Mouse (Mus musculus): Measurements from ENCODE around the gene C9orf72. TPM values are rescaled to one million over a fixed set of nuclear protein-coding genes. Genes with fewer than 3 reads are reported as not detected.
"Not testable (repeated sequence)": the region's sequence is repeated elsewhere in the genome, so short reads cannot be mapped to it uniquely, and the experiment has no call there.

C9orf72 gene
- 34.7 and 35.8 TPM in 2 replicates for polyA plus RNA-seq (2012; rRNA removed)

GRCm38 (mm10) chr4:35225734-35226495 is at the start of gene C9orf72:
C9orf72 (minus strand) TSS chr4:35226175.
- DNase-seq: peak; percentile 97 to 98
- Histone ChIP-seq H3K4me1 (ENCODE audit: control insufficient read depth, insufficient read depth, low read length) (peaks cover 4% of the 10 kb centered on the region; the same call in 1 of the 2 replicates), H3K27me3 (ENCODE audit: control insufficient read depth, insufficient read depth, low read length) (no peaks in the 10 kb centered on the region), H3K4me3 (replicated peaks; ENCODE audit: insufficient read depth, low read depth, low read length) (peak within 1 kb of the TSS; percentile 97), H3K27ac (ENCODE audit: insufficient read depth, low read length) (peak within 1 kb of the TSS; percentile 58; the same call in 1 of the 2 replicates)
- under 1% methylated on average over 51 of the region's 51 CpGs for WGBS
- TF ChIP-seq POLR2A (IDR thresholded peaks at IDR 0.05; ENCODE audit: borderline replicate concordance, insufficient read depth, low read length) (peak; percentile 92; the same call in 1 of the 2 replicates), CTCF (IDR thresholded peaks at IDR 0.05; ENCODE audit: borderline replicate concordance, insufficient read depth, low read depth, low read length) (no peak)

GRCm38 (mm10) chr4:35259006-35259405 is 33.0 kb upstream of the C9orf72 start:
- no peak for DNase-seq
- Histone ChIP-seq H3K4me1 (ENCODE audit: control insufficient read depth, insufficient read depth, low read length) (no peaks in the 10 kb centered on the region), H3K27ac (ENCODE audit: insufficient read depth, low read length) (no peak overlapping the region), H3K27me3 (ENCODE audit: control insufficient read depth, insufficient read depth, low read length) (no peaks in the 10 kb centered on the region), H3K4me3 (replicated peaks; ENCODE audit: insufficient read depth, low read depth, low read length) (no peak overlapping the region)
- WGBS: 78% methylated on average over 9 of the region's 9 CpGs
- TF ChIP-seq CTCF (IDR thresholded peaks at IDR 0.05; ENCODE audit: borderline replicate concordance, insufficient read depth, low read depth, low read length) (no peak), POLR2A (IDR thresholded peaks at IDR 0.05; ENCODE audit: borderline replicate concordance, insufficient read depth, low read length) (no peak)

DNA sequence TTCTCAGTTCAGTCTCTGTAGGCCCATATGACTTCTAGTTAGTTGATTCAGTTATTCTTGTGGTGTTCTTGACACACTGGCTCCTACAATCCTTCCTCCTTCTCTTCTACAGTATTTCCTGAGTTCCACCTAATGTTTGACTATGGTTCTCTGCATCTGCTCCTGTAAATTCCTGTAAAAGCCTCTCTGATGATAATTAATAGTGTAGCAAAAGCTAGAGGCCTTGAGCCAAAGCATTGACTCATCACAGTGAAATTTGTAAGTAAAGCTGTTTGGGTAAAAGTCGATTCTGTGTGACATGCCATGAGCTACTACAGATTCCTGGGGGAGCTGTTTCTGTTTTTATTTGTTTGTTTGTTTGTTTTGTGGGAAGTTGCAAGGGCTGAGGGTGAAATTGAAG is 18.0 kb upstream of the C9orf72 start:
- WGBS: 75% methylated on average over 1 of the region's 1 CpGs
- no peaks in the 10 kb centered on the region for H3K4me1 ChIP-seq (ENCODE audit: control insufficient read depth, insufficient read depth, low read length)
- no peak overlapping the region for H3K27ac ChIP-seq (ENCODE audit: insufficient read depth, low read length)
- H3K4me3 ChIP-seq (replicated peaks; ENCODE audit: insufficient read depth, low read depth, low read length): no peak overlapping the region
- H3K27me3 ChIP-seq (ENCODE audit: control insufficient read depth, insufficient read depth, low read length): no peaks in the 10 kb centered on the region
- TF ChIP-seq POLR2A (IDR thresholded peaks at IDR 0.05; ENCODE audit: borderline replicate concordance, insufficient read depth, low read length) (no peak), CTCF (IDR thresholded peaks at IDR 0.05; ENCODE audit: borderline replicate concordance, insufficient read depth, low read depth, low read length) (no peak)
- no peak for DNase-seq

GRCm38 (mm10) chr4:35241735-35242134 is 15.8 kb upstream of the C9orf72 start:
- TF ChIP-seq CTCF (IDR thresholded peaks at IDR 0.05; ENCODE audit: borderline replicate concordance, insufficient read depth, low read depth, low read length): no peak
- TF ChIP-seq POLR2A (IDR thresholded peaks at IDR 0.05; ENCODE audit: borderline replicate concordance, insufficient read depth, low read length): no peak
- DNase-seq: no peak
- WGBS: 75% methylated on average over 2 of the region's 2 CpGs
- no peaks in the 10 kb centered on the region for H3K27me3 ChIP-seq (ENCODE audit: control insufficient read depth, insufficient read depth, low read length)
- no peak overlapping the region for H3K27ac ChIP-seq (ENCODE audit: insufficient read depth, low read length)
- H3K4me1 ChIP-seq (ENCODE audit: control insufficient read depth, insufficient read depth, low read length): no peaks in the 10 kb centered on the region
- H3K4me3 ChIP-seq (replicated peaks; ENCODE audit: insufficient read depth, low read depth, low read length): no peak overlapping the region

GRCm38 (mm10) chr4:35238696-35239095 is 12.7 kb upstream of the C9orf72 start:
- 77% methylated on average over 4 of the region's 4 CpGs for WGBS
- DNase-seq: no peak
- H3K4me1 ChIP-seq (ENCODE audit: control insufficient read depth, insufficient read depth, low read length): no peaks in the 10 kb centered on the region
- H3K4me3 ChIP-seq (replicated peaks; ENCODE audit: insufficient read depth, low read depth, low read length): no peak overlapping the region
- H3K27me3 ChIP-seq (ENCODE audit: control insufficient read depth, insufficient read depth, low read length): no peaks in the 10 kb centered on the region
- TF ChIP-seq POLR2A (IDR thresholded peaks at IDR 0.05; ENCODE audit: borderline replicate concordance, insufficient read depth, low read length): no peak
- TF ChIP-seq CTCF (IDR thresholded peaks at IDR 0.05; ENCODE audit: borderline replicate concordance, insufficient read depth, low read depth, low read length): no peak
- H3K27ac ChIP-seq (ENCODE audit: insufficient read depth, low read length): no peak overlapping the region

DNA sequence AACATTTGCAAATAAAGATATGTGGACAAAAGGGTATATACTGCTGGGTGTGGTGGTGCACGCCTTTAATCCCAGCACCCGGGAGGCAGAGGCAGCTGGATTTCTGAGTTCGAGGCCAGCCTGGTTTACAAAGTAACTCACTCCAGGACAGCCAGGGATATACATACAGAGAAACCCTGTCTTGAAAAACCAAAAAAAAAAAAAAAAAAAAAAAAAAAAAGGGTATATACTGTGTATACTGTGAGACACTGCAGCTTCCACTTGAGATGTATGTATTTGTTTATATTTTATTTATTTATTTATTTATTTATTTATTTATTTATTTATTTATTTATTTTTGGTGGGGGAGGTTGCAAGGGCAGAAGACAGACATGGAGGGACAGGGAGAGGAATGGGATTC is 12.3 kb upstream of the C9orf72 start:
- H3K27ac ChIP-seq (ENCODE audit: insufficient read depth, low read length); DNase-seq; H3K27me3 ChIP-seq (ENCODE audit: control insufficient read depth, insufficient read depth, low read length); H3K4me1 ChIP-seq (ENCODE audit: control insufficient read depth, insufficient read depth, low read length); H3K4me3 ChIP-seq (replicated peaks; ENCODE audit: insufficient read depth, low read depth, low read length): not testable (repeated sequence)
- WGBS: 83% methylated on average over 3 of the region's 3 CpGs

DNA sequence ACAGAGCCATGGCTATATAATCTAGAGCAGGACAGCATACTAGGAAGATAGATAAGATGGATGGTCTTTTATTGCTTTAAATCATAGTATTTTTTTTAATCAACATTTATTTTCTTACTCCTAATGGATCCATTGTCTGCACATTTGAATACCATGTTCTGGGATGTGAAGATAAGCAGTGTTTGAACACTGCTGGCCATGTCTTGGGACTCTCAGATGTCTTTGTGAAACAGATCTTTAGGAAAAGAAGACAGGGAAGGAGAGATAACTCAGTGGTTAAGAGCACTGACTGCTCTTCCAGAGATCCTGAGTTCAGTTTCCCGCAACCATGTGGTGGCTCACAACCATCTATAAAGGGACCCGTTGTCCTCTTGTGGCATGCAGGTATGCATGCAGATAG is 10.3 kb upstream of the C9orf72 start:
- Histone ChIP-seq H3K4me1 (ENCODE audit: control insufficient read depth, insufficient read depth, low read length) (no peaks in the 10 kb centered on the region), H3K27me3 (ENCODE audit: control insufficient read depth, insufficient read depth, low read length) (no peaks in the 10 kb centered on the region), H3K4me3 (replicated peaks; ENCODE audit: insufficient read depth, low read depth, low read length) (no peak overlapping the region), H3K27ac (ENCODE audit: insufficient read depth, low read length) (no peak overlapping the region)
- TF ChIP-seq CTCF (IDR thresholded peaks at IDR 0.05; ENCODE audit: borderline replicate concordance, insufficient read depth, low read depth, low read length): no peak
- DNase-seq: no peak
- WGBS: 97% methylated on average over 2 of the region's 2 CpGs

GRCm38 (mm10) chr4:35228260-35228659 is 2.3 kb upstream of the C9orf72 start:
- no peaks in the 10 kb centered on the region for H3K27me3 ChIP-seq (ENCODE audit: control insufficient read depth, insufficient read depth, low read length)
- WGBS: 62% methylated on average over 4 of the region's 4 CpGs
- no peak for TF ChIP-seq CTCF (IDR thresholded peaks at IDR 0.05; ENCODE audit: borderline replicate concordance, insufficient read depth, low read depth, low read length)

More at GRCm38 (mm10) chr4:35228260-35228659, 2.3 kb upstream of the C9orf72 start:
- no peak overlapping the region for H3K27ac ChIP-seq (ENCODE audit: insufficient read depth, low read length)
- H3K4me1 ChIP-seq (ENCODE audit: control insufficient read depth, insufficient read depth, low read length): peaks cover 2% of the 10 kb centered on the region; the same call in 1 of the 2 replicates
- DNase-seq: no peak
- H3K4me3 ChIP-seq (replicated peaks; ENCODE audit: insufficient read depth, low read depth, low read length): no peak overlapping the region

All from cerebellum, adult 2 months (tissue).